Mouse (Mus musculus) small intestine, adult 2 months (tissue): Measurements from ENCODE around the gene Med4. TPM values are rescaled to one million over a fixed set of nuclear protein-coding genes. Genes with fewer than 3 reads are reported as not detected.
A peak's percentile ranks its signal among the peaks of the same experiment; 100 is the strongest.

Experiments used
- H3K27ac ChIP-seq: fragments of 200-500 bp; 2 replicates; pipeline ENCODE4 v1.5.1; 2012; ENCODE audit warnings: low read depth, low read length, control low read depth, inconsistent platforms; ENCODE audit not compliant: insufficient read depth
- H3K27me3 ChIP-seq: fragments of 200-500 bp; 2 replicates; pipeline ENCODE4 v1.6.1; 2012; ENCODE audit warnings: mild to moderate bottlenecking, moderate library complexity, low read length, inconsistent platforms; ENCODE audit not compliant: control insufficient read depth, insufficient read depth
- H3K36me3 ChIP-seq: fragments of 200-500 bp; 2 replicates; pipeline ENCODE4 v1.6.1; 2012; ENCODE audit warnings: mild to moderate bottlenecking, low read length, control low read depth, inconsistent platforms; ENCODE audit not compliant: control insufficient read depth, insufficient read depth
- H3K4me1 ChIP-seq: fragments of 200-500 bp; 2 replicates; pipeline ENCODE4 v1.6.1; 2012; ENCODE audit warnings: low read length, inconsistent platforms, mixed read lengths; ENCODE audit not compliant: control insufficient read depth, insufficient read depth, insufficient read length
- H3K4me3 ChIP-seq: fragments of 200-500 bp; 2 replicates; pipeline ENCODE4 v1.5.1; 2012; ENCODE audit warnings: low read depth, mild to moderate bottlenecking, control low read depth, inconsistent platforms, low read length, moderate library complexity
- CTCF ChIP-seq: fragments of 200-500 bp; IDR thresholded peaks from 2 replicates; pipeline ENCODE4 v1.5.1; 2012; ENCODE audit warnings: low read depth, mild to moderate bottlenecking, control low read depth, inconsistent platforms, low read length, moderate library complexity, mixed read lengths; ENCODE audit not compliant: insufficient replicate concordance, insufficient read length; ENCODE audit errors: extremely low read depth
- POLR2A ChIP-seq: fragments of 200-500 bp; IDR thresholded peaks from 2 replicates; pipeline ENCODE4 v1.6.1; 2012; ENCODE audit warnings: low read depth, mild to moderate bottlenecking, control low read depth, inconsistent platforms, low read length, moderate library complexity
- WGBS: fragments of 180-500 bp; shearing (Covaris S2); methylation state at CpG from one replicate; pipeline ENCODE4 v1.1.7; 2018; 5-methylcytosine and 5-hydroxymethylcytosine counted together
- polyA plus RNA-seq: library from polyadenylated mRNA; depleted of rRNA; stranded (reverse); fragments of >200 nt; gene quantifications from 2 replicates; pipeline ENCODE4 v1.2.3, GENCODE M21; 2012; rRNA removed

Med4 gene
- polyA plus RNA-seq, 1 experiment, result 8.7 TPM

DNA sequence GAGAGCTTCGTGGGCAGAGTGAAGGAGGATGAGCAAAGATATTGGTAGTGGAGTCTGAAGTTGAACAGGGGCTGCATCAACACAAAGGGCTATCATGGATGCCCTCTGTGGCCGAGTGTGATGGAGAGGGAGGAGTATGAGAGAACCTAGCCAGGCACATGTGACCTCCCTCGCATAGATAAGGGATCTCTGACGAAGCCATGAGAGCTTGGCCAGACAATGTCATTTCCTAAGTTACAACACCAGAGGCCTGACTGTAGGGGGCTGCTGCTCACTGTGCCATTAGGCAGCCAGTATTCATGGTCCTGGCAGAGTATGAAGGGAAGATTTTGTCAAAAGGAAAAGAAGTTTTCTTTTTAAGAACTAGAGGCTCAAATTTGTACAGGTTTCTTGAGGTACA is 37.2 kb downstream of the Med4 start:
- 48% methylated on average over 4 of the region's 4 CpGs for WGBS

DNA sequence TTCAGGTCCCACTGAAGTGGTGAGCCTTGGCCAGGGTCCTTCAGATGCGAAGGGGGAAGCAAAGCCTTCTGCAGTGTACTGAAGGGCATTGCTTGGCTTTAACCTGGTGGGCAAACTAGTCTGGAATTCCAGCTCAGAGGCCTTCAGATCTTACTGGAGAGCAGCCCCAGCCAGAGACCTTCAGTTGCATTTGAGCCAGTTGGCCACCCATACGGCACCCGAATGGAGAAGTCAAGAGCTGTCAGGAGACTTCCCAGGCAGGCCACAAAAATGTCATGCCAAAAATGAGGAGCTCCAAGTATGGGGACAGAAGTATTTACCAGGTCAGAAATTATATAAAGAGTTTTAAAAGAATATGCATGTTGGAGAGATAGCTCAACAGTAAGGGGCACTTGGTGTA is 38.2 kb downstream of the Med4 start, which contains the start of gene Nudt15:
Nudt15 (minus strand) TSS at position 192 of the 400 bp plus-strand sequence.
- TF ChIP-seq POLR2A, result no peak
- Histone ChIP-seq H3K27ac (no peak within 1 kb of the TSS), H3K4me1 (peaks cover 6% of the 10 kb centered on the region), H3K4me3 (no peak within 1 kb of the TSS), H3K36me3 (no peaks in the 10 kb centered on the region), H3K27me3 (no peaks in the 10 kb centered on the region)
- WGBS, result 91% methylated on average over 3 of the region's 3 CpGs

More for the DNA sequence above, 37.2 kb downstream of the Med4 start:
- peaks cover 4% of the 10 kb centered on the region for H3K4me1 ChIP-seq
- H3K4me3 ChIP-seq, result no peak overlapping the region
- TF ChIP-seq POLR2A (no peak), CTCF (no peak)
- H3K27ac ChIP-seq, result no peak overlapping the region
- H3K27me3 ChIP-seq, result no peaks in the 10 kb centered on the region
- H3K36me3 ChIP-seq, result no peaks in the 10 kb centered on the region

DNA sequence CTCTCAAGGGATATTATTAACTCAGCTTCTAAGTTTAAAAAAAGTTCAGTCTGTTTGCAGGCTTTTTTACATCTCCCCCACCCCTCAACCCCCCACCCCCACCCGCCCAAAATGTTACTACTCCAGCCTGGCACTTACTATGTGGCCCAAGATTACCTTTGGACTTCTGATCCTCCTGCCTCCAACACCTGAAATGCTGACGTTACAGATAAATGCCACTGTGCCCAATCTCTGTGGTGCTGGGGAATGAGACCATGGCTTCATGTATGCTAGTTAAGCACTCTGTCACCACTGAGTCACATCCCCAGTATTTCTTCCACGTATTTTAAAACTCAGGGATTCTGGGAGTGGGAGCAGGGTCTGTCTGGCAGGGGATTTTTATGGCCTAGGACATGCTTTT is 40.5 kb downstream of the Med4 start:
- 30% methylated on average over 3 of the region's 3 CpGs for WGBS
- Histone ChIP-seq H3K27ac (no peak overlapping the region), H3K36me3 (no peaks in the 10 kb centered on the region)

DNA sequence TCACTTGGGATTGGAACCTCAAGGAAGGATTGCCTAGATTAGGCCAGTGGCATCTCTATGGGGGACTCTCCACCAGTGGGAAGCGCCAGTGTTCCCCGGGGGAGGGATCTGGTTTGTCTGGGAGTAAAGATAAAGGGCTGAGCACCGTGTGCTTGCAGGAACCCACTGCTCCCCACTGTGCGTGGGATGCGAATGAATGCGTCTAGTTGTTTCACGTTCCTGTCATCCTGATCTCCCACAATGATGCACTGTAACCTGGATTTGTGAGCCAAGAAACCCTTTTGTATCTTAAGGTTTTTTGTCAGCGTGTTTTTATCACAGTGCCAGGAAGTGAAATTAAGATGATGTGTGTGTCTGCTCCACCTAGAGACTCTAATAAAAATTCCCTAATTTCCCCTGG is 40.9 kb downstream of the Med4 start:
- H3K4me3 ChIP-seq, result no peak overlapping the region
- no peaks in the 10 kb centered on the region for H3K27me3 ChIP-seq
- H3K4me1 ChIP-seq, result peaks cover 6% of the 10 kb centered on the region
- 62% methylated on average over 8 of the region's 8 CpGs for WGBS
- H3K27ac ChIP-seq, result no peak overlapping the region
- TF ChIP-seq CTCF, result no peak
- no peak for TF ChIP-seq POLR2A
- no peaks in the 10 kb centered on the region for H3K36me3 ChIP-seq

More for the DNA sequence above, 40.5 kb downstream of the Med4 start:
- peaks cover 6% of the 10 kb centered on the region for H3K4me1 ChIP-seq
- H3K27me3 ChIP-seq, result no peaks in the 10 kb centered on the region
- no peak for TF ChIP-seq POLR2A
- TF ChIP-seq CTCF, result no peak
- H3K4me3 ChIP-seq, result no peak overlapping the region

DNA sequence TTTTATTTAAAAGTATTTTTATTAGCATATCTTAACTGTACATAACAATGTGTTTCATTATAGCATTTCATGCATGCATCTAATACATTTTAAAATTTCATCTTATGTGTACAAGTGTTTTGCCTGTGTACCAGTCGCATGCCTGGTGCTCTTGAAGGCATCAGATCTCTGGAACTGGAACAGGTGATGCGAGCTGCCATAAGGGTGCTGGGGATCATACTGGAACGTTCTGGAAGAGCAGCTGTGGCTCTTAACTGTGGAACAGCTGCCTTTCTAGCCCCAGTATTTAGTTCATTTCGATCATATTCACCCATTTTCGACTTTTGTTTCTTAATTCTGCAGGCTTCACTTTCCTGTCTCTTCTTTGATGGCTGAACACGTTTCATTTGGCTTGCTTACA is 41.3 kb downstream of the Med4 start:
- H3K4me1 ChIP-seq, result peaks cover 6% of the 10 kb centered on the region
- no peak for TF ChIP-seq POLR2A
- no peak for TF ChIP-seq CTCF
- H3K27me3 ChIP-seq, result no peaks in the 10 kb centered on the region
- no peak overlapping the region for H3K4me3 ChIP-seq
- no peak overlapping the region for H3K27ac ChIP-seq
- 88% methylated on average over 6 of the region's 6 CpGs for WGBS
- H3K36me3 ChIP-seq, result peaks cover 3% of the 10 kb centered on the region; the same call in 1 of the 2 replicates

DNA sequence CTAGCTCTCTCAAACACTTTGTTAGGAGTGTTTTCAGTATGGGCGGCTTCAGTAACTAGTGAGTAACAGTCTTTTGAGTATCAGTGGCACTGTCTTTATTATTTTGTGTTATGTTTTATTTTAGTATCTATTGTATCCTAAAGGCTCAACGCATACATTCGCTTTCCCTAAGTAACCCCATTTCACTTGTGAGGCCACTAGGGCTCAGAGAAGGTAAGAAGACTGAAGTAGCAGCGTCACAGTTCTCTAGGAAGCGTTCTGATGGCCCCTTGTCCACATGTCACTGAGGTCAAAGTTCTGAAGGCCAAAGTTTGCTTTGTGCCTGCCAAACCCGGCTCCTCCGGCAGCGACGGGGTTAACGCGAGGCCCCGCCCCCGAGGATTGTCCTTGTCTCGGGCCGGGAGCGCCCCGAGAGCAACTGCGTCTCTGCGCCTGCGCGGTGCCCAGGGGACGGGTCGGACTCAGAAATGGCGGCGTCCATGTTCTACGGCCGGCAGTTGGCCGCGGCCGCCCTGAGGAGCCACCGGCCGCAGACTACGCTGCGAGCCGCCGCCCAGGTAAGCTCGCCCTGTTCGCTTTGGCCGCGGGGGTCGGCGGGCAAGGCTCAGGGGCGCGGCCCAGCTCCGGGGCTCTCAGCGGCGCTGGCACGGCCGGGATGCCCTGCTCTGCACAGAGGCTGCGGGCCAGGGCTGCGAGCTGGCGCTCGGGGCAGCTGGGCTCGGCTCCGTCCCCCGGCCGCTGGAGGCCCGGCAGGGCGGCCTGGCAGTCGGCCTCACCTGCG is 42.7 kb downstream of the Med4 start:
- 4% methylated on average over 61 of the region's 61 CpGs for WGBS
- peak; percentile 91 for TF ChIP-seq POLR2A
- TF ChIP-seq CTCF, result no peak
- H3K36me3 ChIP-seq, result peaks cover 6% of the 10 kb centered on the region; the same call in 1 of the 2 replicates
- H3K4me3 ChIP-seq, result peak overlapping the region; percentile 88
- peaks cover 6% of the 10 kb centered on the region for H3K4me1 ChIP-seq
- H3K27ac ChIP-seq, result peak overlapping the region; percentile 84
- H3K27me3 ChIP-seq, result no peaks in the 10 kb centered on the region

DNA sequence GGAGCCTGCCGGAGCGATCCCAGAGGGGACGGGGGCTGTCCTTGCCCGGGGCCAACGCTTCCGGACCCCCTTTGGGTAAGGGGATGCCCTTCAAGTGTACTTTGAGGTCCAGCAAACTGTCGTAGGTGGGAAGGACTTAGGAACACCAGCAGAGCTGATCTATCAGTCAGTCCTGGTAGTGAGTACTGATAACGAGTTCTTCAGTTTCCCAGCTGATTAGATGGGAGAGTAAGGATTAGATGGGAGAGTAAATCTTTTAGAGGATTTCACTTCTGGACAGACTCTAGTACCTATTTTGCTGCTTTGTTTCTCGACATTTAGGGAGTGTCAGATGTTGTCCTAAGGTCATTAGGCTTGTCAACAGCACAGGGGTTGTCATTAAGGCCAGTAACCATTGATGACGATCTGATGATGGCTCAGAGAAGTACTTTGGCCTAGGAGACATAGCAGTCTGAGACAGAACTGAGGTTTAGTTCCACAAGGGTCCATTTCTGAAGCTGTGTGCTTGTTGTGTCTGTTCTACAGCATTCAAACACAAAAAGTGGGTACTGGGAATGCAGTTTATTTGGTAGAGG is 43.4 kb downstream of the Med4 start:
- H3K27ac ChIP-seq, result peak overlapping the region; percentile 84
- H3K4me1 ChIP-seq, result peaks cover 6% of the 10 kb centered on the region
- 1% methylated on average over 10 of the region's 10 CpGs for whole genome bisulfite sequencing

More for the DNA sequence above, 43.4 kb downstream of the Med4 start:
- TF ChIP-seq CTCF (no peak), POLR2A (no peak)
- Histone ChIP-seq H3K36me3 (peaks cover 6% of the 10 kb centered on the region; the same call in 1 of the 2 replicates), H3K4me3 (peak overlapping the region; percentile 88), H3K27me3 (no peaks in the 10 kb centered on the region)

Other genes starting within 250 kb of the Med4 start
- 1.0 and 2.9 TPM in 2 replicates for gene Rb1, start 184.2 kb upstream of the Med4 start, polyA plus RNA-seq
- 515 and 990 TPM in 2 replicates for gene Itm2b, start 124.7 kb upstream of the Med4 start, polyA plus RNA-seq
- 8.8 and 17.4 TPM in 2 replicates for gene Sucla2, start 15.3 kb downstream of the Med4 start, polyA plus RNA-seq
- gene Nudt15, start 38.2 kb downstream of the Med4 start, polyA plus RNA-seq, result 0.15 and 0.42 TPM in 2 replicates
- gene Gm21750, start 151.2 kb downstream of the Med4 start, polyA plus RNA-seq, result not detected in 2 replicates